Mouse (Mus musculus) megakaryocyte, embryonic 14.5 days (primary cell): ENCODE measurements around the gene Gm9936.

ENCODE experiments used
- FLI1 ChIP-seq: IDR thresholded peaks from 2 replicates; pipeline ENCODE4 v1.6.1; 2012; ENCODE audit warnings: low read length, inconsistent platforms, mixed read lengths
- GATA1 ChIP-seq: IDR thresholded peaks from 3 replicates; pipeline ENCODE4 v1.6.1; 2012; ENCODE audit warnings: mixed read lengths, low read length, inconsistent platforms, borderline replicate concordance

DNA sequence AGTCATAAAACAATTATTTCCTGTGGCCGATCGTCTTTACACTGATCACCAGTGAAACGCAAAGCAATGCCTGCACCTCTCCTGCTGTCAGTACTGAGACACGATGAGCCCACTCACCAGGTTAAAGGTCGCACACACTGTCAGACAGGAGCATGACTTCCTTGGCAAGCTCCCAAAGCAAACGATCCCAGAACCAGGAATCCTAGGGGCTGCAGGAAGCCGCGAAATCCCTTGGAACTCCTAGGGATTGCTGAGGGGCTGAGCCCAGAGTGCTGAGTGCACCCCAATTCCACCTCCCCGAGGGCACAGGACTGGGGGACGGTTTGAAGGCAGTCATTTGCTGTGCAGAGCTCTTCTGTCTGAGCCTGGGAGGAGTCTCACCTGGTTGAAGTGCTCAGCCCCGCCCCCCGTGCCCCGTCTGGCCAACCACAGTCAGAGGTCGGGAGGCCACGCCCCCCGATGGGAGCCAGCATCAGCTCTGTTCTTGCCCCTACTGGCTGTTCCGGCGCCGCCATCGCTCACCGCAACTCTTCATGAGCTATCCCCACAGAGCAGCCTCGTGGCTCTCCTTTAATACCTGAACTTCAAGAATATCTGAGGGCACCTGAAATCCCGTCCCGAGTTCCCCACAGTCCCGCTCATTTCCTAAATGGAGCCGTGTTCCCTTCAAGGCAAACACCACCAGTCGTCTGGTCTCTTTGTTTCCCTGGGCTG lies 32.3 kb downstream of the Gm9936 start:
- no peak for TF ChIP-seq GATA1
- TF ChIP-seq FLI1 = no peak
